In the genomic region with DNA sequence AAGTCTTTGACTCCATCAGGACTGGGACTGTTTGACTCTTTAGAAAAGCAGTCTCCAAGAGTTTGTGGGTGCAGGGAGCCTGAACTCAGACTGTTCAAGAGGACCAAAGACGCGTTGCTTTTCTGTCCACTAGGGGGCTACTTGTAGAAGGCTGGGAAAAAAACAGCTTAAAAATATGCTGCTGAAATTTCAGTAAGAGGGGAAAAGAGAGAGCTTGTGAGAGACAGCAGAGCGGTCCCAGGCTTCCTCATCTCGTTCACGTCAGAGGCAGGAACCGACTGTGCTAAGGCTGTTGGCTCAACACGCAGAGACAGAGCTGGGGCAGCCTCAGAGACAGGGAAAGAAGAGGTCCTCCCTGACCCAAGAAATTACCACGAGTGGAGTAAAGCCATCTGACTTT, we compare ENCODE assay signal across 9 mouse cellular contexts. TPM values are rescaled to one million over a fixed set of nuclear protein-coding genes. Genes with fewer than 3 reads are reported as not detected.
DNase-seq lines count a peak whose midpoint lies in the region; ATAC-seq lines count a peak whose summit lies in the region.
"Had no signal": no experiment of that assay in that cellular context is flagged by ENCODE, and none has a peak within 500 bp of the region (broad histone marks: within the 10 kb centered on the region; RNA-seq: fewer than 3 reads in every experiment).

A gene (plus strand): TSS at position 192 of the 400 bp plus-strand sequence.

- WGBS in midbrain, embryonic 10.5 days = 3% methylated on average over 8 of the region's 8 CpGs

- no peaks in the 10 kb centered on the region for H3K9me3 ChIP-seq in midbrain, embryonic 10.5 days (replicated peaks)
- H3K9me3 ChIP-seq: limb, embryonic 15.5 days had no signal

- peaks cover 14% of the 10 kb centered on the region for H3K4me1 ChIP-seq in midbrain, embryonic 10.5 days

- H3K4me3 ChIP-seq in midbrain, embryonic 10.5 days = peak within 1 kb of the TSS; percentile 43
- H3K4me3 ChIP-seq: limb, embryonic 15.5 days had no signal

- H3K27me3 ChIP-seq in midbrain, embryonic 10.5 days (ENCODE audit: low read depth, poor library complexity, severe bottlenecking) = peaks cover 21% of the 10 kb centered on the region
- H3K27me3 ChIP-seq in splenic B cell, adult 2 months (ENCODE audit: control insufficient read depth, insufficient read depth, low read length, poor library complexity, severe bottlenecking) = no peaks in the 10 kb centered on the region; the same call in 1 of the 2 replicates

- no peak within 1 kb of the TSS for H3K27ac ChIP-seq in midbrain, embryonic 10.5 days (replicated peaks)
- H3K27ac ChIP-seq: limb, embryonic 15.5 days had no signal

- DNase-seq in adrenal gland, adult (ENCODE audit: inconsistent age in 2 of 2, low spot score in 1 of 2) = peak; percentile 27 to 77
- DNase-seq in adrenal gland, postnatal 4 days (ENCODE audit: low spot score in 2 of 2) = no peak
- peak; percentile 1 for DNase-seq in T-cell, adult 2 months (ENCODE audit: low spot score)
- DNase-seq in embryo, embryonic 10.5 days (ENCODE audit: low spot score) = peak; percentile 75
- DNase-seq in layer of hippocampus, postnatal 36 days = peak; percentile 66 to 71
- DNase-seq in midbrain, embryonic 10.5 days (ENCODE audit: low spot score) = peak; percentile 24
- DNase-seq in splenic B cell, adult 2 months (ENCODE audit: low read depth, low spot score) = peak; percentile 26

- H3K36me3 ChIP-seq in midbrain, embryonic 10.5 days = no peaks in the 10 kb centered on the region
- no peaks in the 10 kb centered on the region for H3K36me3 ChIP-seq in splenic B cell, adult 2 months (ENCODE audit: control insufficient read depth, insufficient read depth, low read length, poor library complexity, severe bottlenecking)
- H3K36me3 ChIP-seq: limb, embryonic 15.5 days had no signal

- peak; percentile 34 to 42; a peak in 2 of 4 replicates for ATAC-seq in hematopoietic stem cell, adult 5-6 weeks (replicated peaks in 1 of 2; ENCODE audit: insufficient read depth in 1 of 2, low FRiP score in 2 of 2, low TSS enrichment in 1 of 2, low read depth in 1 of 2, poor library complexity in 2 of 2, severe bottlenecking in 2 of 2)

RNA-seq across cellular contexts. Expression of the gene that starts here (rescaled TPM):
- total RNA-seq in adrenal gland, postnatal 4 days (2021) = 1 to 10 TPM; 2.6 to 4.9 TPM
- not detected in 2 replicates for total RNA-seq in hematopoietic stem cell, adult 5-6 weeks (2017)
- 100 to 1,000 TPM; 150 to 178 TPM for total RNA-seq in layer of hippocampus, postnatal 36 days (2021)
- 0.05 and 0.53 TPM in 2 replicates for polyA plus RNA-seq in midbrain, embryonic 10.5 days (2016; fragmentation: Nextera tagmentation; extraction: Ambion mirVana)

Comparison
In these comparisons a context has a peak if more than half of its experiments do, and no peak if none do; other contexts are left out.
1. RNA of the gene that starts here (total RNA-seq): 150 to 178 TPM in layer of hippocampus, postnatal 36 days; 2.6 to 4.9 TPM in adrenal gland, postnatal 4 days and not detected in hematopoietic stem cell, adult 5-6 weeks; every median in the first group is over 10 times any median in the second.
2. DNase-seq: peak in adrenal gland, adult (2 of 2), T-cell, adult 2 months (single experiment), embryo, embryonic 10.5 days (single experiment), layer of hippocampus, postnatal 36 days (2 of 2) and splenic B cell, adult 2 months (single experiment); none in adrenal gland, postnatal 4 days (0 of 2).
3. Peak in ATAC-seq in hematopoietic stem cell, adult 5-6 weeks; RNA of the gene not detected or under 1 TPM.
4. Peak in DNase-seq and H3K4me3 ChIP-seq in midbrain, embryonic 10.5 days; RNA of the gene not detected or under 1 TPM.